In the genomic region with DNA sequence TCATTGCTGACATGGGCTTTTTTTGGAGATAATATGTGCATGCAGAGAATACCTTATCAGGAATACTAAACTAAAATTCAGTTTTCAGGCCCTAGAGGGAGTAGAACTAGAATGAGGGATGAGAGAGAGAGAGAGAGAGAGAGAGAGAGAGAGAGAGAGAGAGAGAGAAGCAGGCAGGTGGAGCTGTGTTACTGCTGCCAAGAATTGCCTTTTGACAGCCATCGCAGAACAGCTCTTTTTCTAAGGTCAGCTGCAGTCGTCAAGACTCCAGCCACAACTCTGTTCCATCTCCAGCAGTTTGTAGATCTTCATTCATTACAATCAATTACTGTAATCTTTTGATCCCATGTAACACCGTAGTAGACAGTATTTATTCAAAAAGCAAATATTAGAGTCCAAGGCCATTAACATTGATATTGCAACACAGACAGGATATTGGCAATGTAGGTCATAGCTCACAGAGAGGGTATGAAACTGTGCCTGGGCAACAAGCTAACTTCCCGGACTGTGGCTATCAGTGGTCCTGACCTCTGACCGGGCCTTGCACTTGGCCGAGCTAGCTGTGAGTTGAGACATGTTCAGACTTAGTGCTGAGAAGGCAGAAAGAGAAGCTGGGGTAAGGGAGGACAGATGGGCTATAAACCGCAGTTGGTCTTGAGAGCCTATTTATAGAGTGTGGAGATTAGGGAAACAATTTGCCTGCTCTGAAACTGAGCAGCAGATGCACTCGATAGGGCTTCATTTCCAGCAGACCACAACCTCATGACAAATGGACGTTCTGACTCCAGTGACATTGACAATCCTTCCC, we compare ENCODE assay signal across 8 mouse cellular contexts. TPM values are rescaled to one million over a fixed set of nuclear protein-coding genes. Genes with fewer than 3 reads are reported as not detected.
A peak's percentile ranks its signal among the peaks of the same experiment; 100 is the strongest.
DNase-seq lines count a peak whose midpoint lies in the region; ATAC-seq and TF ChIP-seq lines count a peak whose summit lies in the region.

No protein-coding gene starts in this region.

- H3K4me3 ChIP-seq in bone marrow macrophage, adult 2 months (ENCODE audit: insufficient read depth, low read length): peak overlapping the region; percentile 19; the same call in 1 of the 2 replicates
- H3K4me3 ChIP-seq in megakaryocyte, embryonic 14.5 days (replicated peaks): peak overlapping the region; percentile 69
- H3K4me3 ChIP-seq in forebrain, embryonic 12.5 days (replicated peaks): no peak overlapping the region

- H3K27ac ChIP-seq in bone marrow macrophage, adult 2 months (ENCODE audit: insufficient read depth, low read depth, low read length): peak overlapping the region; percentile 97
- H3K27ac ChIP-seq in forebrain, embryonic 12.5 days: no peak overlapping the region

- no peak overlapping the region for H3K4me2 ChIP-seq in forebrain, embryonic 12.5 days

- WGBS in forebrain, embryonic 12.5 days: 80% methylated on average over 9 of the region's 9 CpGs

- ATAC-seq in forebrain, embryonic 12.5 days (ENCODE audit: low FRiP score): no peak

- no peak overlapping the region for H3K9ac ChIP-seq in forebrain, embryonic 12.5 days

- no peaks in the 10 kb centered on the region for H3K36me3 ChIP-seq in megakaryocyte, embryonic 14.5 days (replicated peaks; ENCODE audit: low read length)
- no peaks in the 10 kb centered on the region for H3K36me3 ChIP-seq in forebrain, embryonic 12.5 days (replicated peaks)

- no peaks in the 10 kb centered on the region for H3K27me3 ChIP-seq in megakaryocyte, embryonic 14.5 days (replicated peaks)
- H3K27me3 ChIP-seq in forebrain, embryonic 12.5 days: no peaks in the 10 kb centered on the region

- no peaks in the 10 kb centered on the region for H3K9me3 ChIP-seq in megakaryocyte, embryonic 14.5 days
- H3K9me3 ChIP-seq in forebrain, embryonic 12.5 days: no peaks in the 10 kb centered on the region

- peak; percentile 83 for DNase-seq in layer of hippocampus, adult 9-11 months
- no peak for DNase-seq in layer of hippocampus, postnatal 36 days
- peak; percentile 81 for DNase-seq in gastrocnemius, postnatal 25 days
- DNase-seq in kidney, postnatal 25 days: peak; percentile 19 to 51
- no peak for DNase-seq in thymus, postnatal 36 days

- no peak for TF ChIP-seq POLR2A in bone marrow macrophage, adult 2 months (IDR thresholded peaks at IDR 0.05; ENCODE audit: borderline replicate concordance, low read depth, low read length)

- H3K4me1 ChIP-seq in bone marrow macrophage, adult 2 months (ENCODE audit: control insufficient read depth, insufficient read depth, low read length): peaks cover 39% of the 10 kb centered on the region
- peaks cover 55% of the 10 kb centered on the region for H3K4me1 ChIP-seq in megakaryocyte, embryonic 14.5 days
- no peaks in the 10 kb centered on the region for H3K4me1 ChIP-seq in forebrain, embryonic 12.5 days

- TF ChIP-seq CTCF in bone marrow macrophage, adult 2 months (IDR thresholded peaks at IDR 0.05; ENCODE audit: low read depth, low read length): no peak

RNA-seq across cellular contexts. Expression of a gene that starts 17.1 kb away (rescaled TPM):
- 1 to 10 TPM; 1.9 to 3.6 TPM for total RNA-seq in layer of hippocampus, postnatal 36 days (2021)
- 0.70 TPM in 1 of 2 replicates, not detected in the other for polyA plus RNA-seq in bone marrow macrophage, adult 2 months (2012; ENCODE audit: insufficient read depth, insufficient read length, missing spikeins)
- 1 to 10 TPM; 2.1 to 2.6 TPM for total RNA-seq in gastrocnemius, postnatal 25 days (2021)
- 0.37 and 2.2 TPM in 2 replicates for polyA plus RNA-seq in megakaryocyte, embryonic 14.5 days (2012; ENCODE audit: insufficient read depth, low replicate concordance)
- polyA plus RNA-seq in forebrain, embryonic 12.5 days (2016; fragmentation: Nextera tagmentation; extraction: Ambion mirVana): 0.06 and 0.13 TPM in 2 replicates

Comparison
In these comparisons a context has a peak if more than half of its experiments do, and no peak if none do; other contexts are left out.
1. DNase-seq: peak in layer of hippocampus, adult 9-11 months (single experiment), gastrocnemius, postnatal 25 days (single experiment) and kidney, postnatal 25 days (2 of 2); none in layer of hippocampus, postnatal 36 days (0 of 2) and thymus, postnatal 36 days (0 of 2).